Mouse (Mus musculus) embryonic facial prominence, embryonic 15.5 days (tissue): ENCODE results near the gene Skp2. TPM values are rescaled to one million over a fixed set of nuclear protein-coding genes. Genes with fewer than 3 reads are reported as not detected.

Experiments
- ATAC-seq: fragments of 200-750 bp; cut with Nextera tagmentation; 2 replicates; pipeline ENCODE4 v1.8.0; 2017; ENCODE audit warnings: low read depth, moderate TSS enrichment; ENCODE audit not compliant: insufficient number of reproducible peaks, low FRiP score, low TSS enrichment
- H3K27ac ChIP-seq: fragments of 300-500 bp; sonication (generic); replicated peaks from 2 replicates; pipeline ENCODE4 v1.5.1; 2015; ENCODE audit warnings: mild to moderate bottlenecking, inconsistent platforms
- H3K27me3 ChIP-seq: fragments of 300-500 bp; sonication (generic); 2 replicates; pipeline ENCODE4 v1.6.1; 2015; ENCODE audit warnings: inconsistent platforms
- H3K36me3 ChIP-seq: fragments of 300-500 bp; sonication (generic); 2 replicates; pipeline ENCODE4 v1.6.1; 2015; ENCODE audit warnings: mild to moderate bottlenecking, inconsistent platforms
- H3K4me1 ChIP-seq: fragments of 300-500 bp; sonication (generic); 2 replicates; pipeline ENCODE4 v1.6.1; 2015; ENCODE audit warnings: inconsistent platforms
- H3K4me2 ChIP-seq: fragments of 300-500 bp; sonication (generic); replicated peaks from 2 replicates; pipeline ENCODE4 v1.6.1; 2015; ENCODE audit warnings: mild to moderate bottlenecking, inconsistent platforms
- H3K4me3 ChIP-seq: fragments of 300-500 bp; sonication (generic); replicated peaks from 2 replicates; pipeline ENCODE4 v1.5.1; 2015; ENCODE audit warnings: mild to moderate bottlenecking, inconsistent platforms
- H3K9ac ChIP-seq: fragments of 300-500 bp; sonication (generic); 2 replicates; pipeline ENCODE4 v1.6.1; 2015; ENCODE audit warnings: inconsistent platforms
- H3K9me3 ChIP-seq: fragments of 300-500 bp; sonication (generic); replicated peaks from 2 replicates; pipeline ENCODE4 v1.6.1; 2016; ENCODE audit warnings: inconsistent platforms
- WGBS: fragments of 180-500 bp; shearing (Covaris S2); methylation state at CpG from one replicate; pipeline ENCODE4 v1.1.7; 2015; 5-methylcytosine and 5-hydroxymethylcytosine counted together
- polyA plus RNA-seq: library from polyadenylated mRNA; unstranded; fragments of >200 nt; fragmentation: Nextera tagmentation; extraction: Ambion mirVana; gene quantifications from 2 replicates; pipeline ENCODE4 v1.2.1, GENCODE M21; 2015

The Skp2 gene
- polyA plus RNA-seq, 1 experiment from 2014 or later = 64.2 TPM

GRCm38 (mm10) chr15:9088683-9089072, 66.5 kb downstream of the Skp2 start:
- no peak overlapping the region for H3K9ac ChIP-seq
- H3K4me3 ChIP-seq = no peak overlapping the region
- peak; percentile 39; the same call in 1 of the 2 replicates for ATAC-seq
- H3K27ac ChIP-seq = no peak overlapping the region
- peaks cover 19% of the 10 kb centered on the region for H3K36me3 ChIP-seq
- H3K9me3 ChIP-seq = no peaks in the 10 kb centered on the region
- H3K4me1 ChIP-seq = no peaks in the 10 kb centered on the region
- H3K27me3 ChIP-seq = no peaks in the 10 kb centered on the region
- no peak overlapping the region for H3K4me2 ChIP-seq
- WGBS = 66% methylated on average over 8 of the region's 8 CpGs

GRCm38 (mm10) chr15:9087895-9088682, 67.1 kb downstream of the Skp2 start:
- H3K27me3 ChIP-seq = no peaks in the 10 kb centered on the region
- no peaks in the 10 kb centered on the region for H3K4me1 ChIP-seq
- H3K9ac ChIP-seq = no peak overlapping the region
- no peak overlapping the region for H3K27ac ChIP-seq
- peaks cover 14% of the 10 kb centered on the region; the same call in 1 of the 2 replicates for H3K36me3 ChIP-seq
- no peak overlapping the region for H3K4me2 ChIP-seq
- H3K9me3 ChIP-seq = no peaks in the 10 kb centered on the region
- no peak for ATAC-seq
- no peak overlapping the region for H3K4me3 ChIP-seq
- 81% methylated on average over 17 of the region's 17 CpGs for WGBS

GRCm38 (mm10) chr15:9087421-9087820, 67.8 kb downstream of the Skp2 start:
- no peak overlapping the region for H3K4me2 ChIP-seq
- WGBS = 75% methylated on average over 5 of the region's 5 CpGs
- no peak overlapping the region for H3K9ac ChIP-seq
- H3K9me3 ChIP-seq = no peaks in the 10 kb centered on the region
- H3K27ac ChIP-seq = no peak overlapping the region
- peaks cover 9% of the 10 kb centered on the region; the same call in 1 of the 2 replicates for H3K36me3 ChIP-seq
- H3K4me3 ChIP-seq = no peak overlapping the region
- no peak for ATAC-seq
- H3K4me1 ChIP-seq = no peaks in the 10 kb centered on the region
- no peaks in the 10 kb centered on the region for H3K27me3 ChIP-seq

GRCm38 (mm10) chr15:9086813-9087212, 68.4 kb downstream of the Skp2 start:
- Histone ChIP-seq H3K9ac (no peak overlapping the region), H3K9me3 (no peaks in the 10 kb centered on the region), H3K4me2 (no peak overlapping the region), H3K36me3 (peaks cover 9% of the 10 kb centered on the region; the same call in 1 of the 2 replicates), H3K27ac (no peak overlapping the region), H3K27me3 (no peaks in the 10 kb centered on the region), H3K4me3 (no peak overlapping the region), H3K4me1 (no peaks in the 10 kb centered on the region)
- no peak for ATAC-seq
- WGBS = 69% methylated on average over 11 of the region's 11 CpGs

- H3K9ac ChIP-seq = no peak overlapping the region
- ATAC-seq = no peak
- no peaks in the 10 kb centered on the region for H3K27me3 ChIP-seq
- 85% methylated on average over 9 of the region's 9 CpGs for whole genome bisulfite sequencing
- peaks cover 7% of the 10 kb centered on the region; the same call in 1 of the 2 replicates for H3K36me3 ChIP-seq
- no peak overlapping the region for H3K4me2 ChIP-seq
- no peak overlapping the region for H3K4me3 ChIP-seq
- no peaks in the 10 kb centered on the region for H3K9me3 ChIP-seq
- H3K27ac ChIP-seq = no peak overlapping the region
- H3K4me1 ChIP-seq = peaks cover 8% of the 10 kb centered on the region
Observed at GRCm38 (mm10) chr15:9082753-9083152, 72.5 kb downstream of the Skp2 start.

- WGBS = 93% methylated on average over 3 of the region's 3 CpGs
- no peaks in the 10 kb centered on the region for H3K27me3 ChIP-seq
- H3K9me3 ChIP-seq = no peaks in the 10 kb centered on the region
- no peak overlapping the region for H3K9ac ChIP-seq
- no peak for ATAC-seq
- no peak overlapping the region for H3K27ac ChIP-seq
- peaks cover 9% of the 10 kb centered on the region for H3K4me1 ChIP-seq
- no peaks in the 10 kb centered on the region; the same call in 1 of the 2 replicates for H3K36me3 ChIP-seq
- H3K4me2 ChIP-seq = no peak overlapping the region
- no peak overlapping the region for H3K4me3 ChIP-seq
Observed at GRCm38 (mm10) chr15:9081294-9081693, 73.9 kb downstream of the Skp2 start.

GRCm38 (mm10) chr15:9080206-9080605, 75.0 kb downstream of the Skp2 start:
- H3K9ac ChIP-seq = no peak overlapping the region
- H3K27me3 ChIP-seq = no peaks in the 10 kb centered on the region
- H3K27ac ChIP-seq = no peak overlapping the region
- H3K4me3 ChIP-seq = no peak overlapping the region
- ATAC-seq = no peak
- 63% methylated on average over 4 of the region's 4 CpGs for WGBS
- H3K4me1 ChIP-seq = peaks cover 17% of the 10 kb centered on the region
- no peaks in the 10 kb centered on the region; the same call in 1 of the 2 replicates for H3K36me3 ChIP-seq
- no peaks in the 10 kb centered on the region for H3K9me3 ChIP-seq
- no peak overlapping the region for H3K4me2 ChIP-seq

- no peak overlapping the region for H3K4me2 ChIP-seq
- H3K4me1 ChIP-seq = peaks cover 23% of the 10 kb centered on the region
- ATAC-seq = no peak
- no peak overlapping the region for H3K27ac ChIP-seq
- H3K4me3 ChIP-seq = no peak overlapping the region
- H3K9ac ChIP-seq = no peak overlapping the region
- 46% methylated on average over 5 of the region's 5 CpGs for WGBS
- H3K36me3 ChIP-seq = no peaks in the 10 kb centered on the region; the same call in 1 of the 2 replicates
- no peaks in the 10 kb centered on the region for H3K27me3 ChIP-seq
- no peaks in the 10 kb centered on the region for H3K9me3 ChIP-seq
Observed at GRCm38 (mm10) chr15:9079626-9080025, 75.6 kb downstream of the Skp2 start.

- H3K9ac ChIP-seq = no peak overlapping the region
- no peaks in the 10 kb centered on the region for H3K36me3 ChIP-seq
- no peaks in the 10 kb centered on the region for H3K27me3 ChIP-seq
- no peak for ATAC-seq
- H3K4me1 ChIP-seq = peaks cover 26% of the 10 kb centered on the region
- H3K9me3 ChIP-seq = no peaks in the 10 kb centered on the region
- WGBS = 72% methylated on average over 12 of the region's 12 CpGs
- no peak overlapping the region for H3K4me3 ChIP-seq
- no peak overlapping the region; the same call in 1 of the 2 replicates for H3K27ac ChIP-seq
- no peak overlapping the region for H3K4me2 ChIP-seq
Observed at GRCm38 (mm10) chr15:9078481-9079300, 76.5 kb downstream of the Skp2 start.

- Histone ChIP-seq H3K4me1 (peaks cover 40% of the 10 kb centered on the region), H3K9me3 (no peaks in the 10 kb centered on the region), H3K36me3 (no peaks in the 10 kb centered on the region), H3K4me3 (no peak overlapping the region), H3K9ac (no peak overlapping the region), H3K27me3 (no peaks in the 10 kb centered on the region), H3K4me2 (no peak overlapping the region), H3K27ac (no peak overlapping the region)
- ATAC-seq = no peak
- 50% methylated on average over 14 of the region's 14 CpGs for WGBS
Observed at GRCm38 (mm10) chr15:9075608-9076200, 79.5 kb downstream of the Skp2 start.

GRCm38 (mm10) chr15:9074671-9075070, 80.6 kb downstream of the Skp2 start:
- 17% methylated on average over 4 of the region's 4 CpGs for WGBS
- no peaks in the 10 kb centered on the region for H3K9me3 ChIP-seq

More at GRCm38 (mm10) chr15:9074671-9075070, 80.6 kb downstream of the Skp2 start:
- Histone ChIP-seq H3K9ac (no peak overlapping the region), H3K4me2 (no peak overlapping the region), H3K27ac (no peak overlapping the region), H3K27me3 (no peaks in the 10 kb centered on the region), H3K4me3 (no peak overlapping the region), H3K36me3 (no peaks in the 10 kb centered on the region), H3K4me1 (peaks cover 45% of the 10 kb centered on the region)
- no peak for ATAC-seq
